Mouse (Mus musculus) kidney, embryonic 14.5 days (tissue): ENCODE data around the gene Shroom3. TPM values are rescaled to one million over a fixed set of nuclear protein-coding genes. Genes with fewer than 3 reads are reported as not detected.
A peak's percentile ranks its signal among the peaks of the same experiment; 100 is the strongest.

Experiments used
- ATAC-seq: fragments of 200-750 bp; cut with Nextera tagmentation; 2 replicates; pipeline ENCODE4 v1.8.0; 2017; ENCODE audit warnings: moderate number of reproducible peaks, mild to moderate bottlenecking, moderate TSS enrichment, moderate library complexity; ENCODE audit not compliant: low FRiP score, low TSS enrichment
- H3K27ac ChIP-seq: fragments of 300-500 bp; sonication (generic); 2 replicates; pipeline ENCODE4 v1.5.1; 2014; ENCODE audit warnings: low read depth, mild to moderate bottlenecking, low read length, moderate library complexity, mixed read lengths
- H3K27me3 ChIP-seq: fragments of 300-500 bp; sonication (generic); 2 replicates; pipeline ENCODE4 v1.6.1; 2014; ENCODE audit warnings: mild to moderate bottlenecking, low read length; ENCODE audit not compliant: control insufficient read depth, insufficient read depth
- H3K36me3 ChIP-seq: fragments of 300-500 bp; sonication (generic); 2 replicates; pipeline ENCODE4 v1.6.1; 2014; ENCODE audit warnings: low read length, mixed read lengths; ENCODE audit not compliant: control insufficient read depth, insufficient read depth
- H3K4me1 ChIP-seq: fragments of 300-500 bp; sonication (generic); 2 replicates; pipeline ENCODE4 v1.6.1; 2014; ENCODE audit warnings: low read length, mixed read lengths; ENCODE audit not compliant: control insufficient read depth, insufficient read depth
- H3K4me2 ChIP-seq: fragments of 300-500 bp; sonication (generic); replicated peaks from 2 replicates; pipeline ENCODE4 v1.6.1; 2014; ENCODE audit warnings: low read depth, mild to moderate bottlenecking, low read length
- H3K4me3 ChIP-seq: fragments of 300-500 bp; sonication (generic); 2 replicates; pipeline ENCODE4 v1.5.1; 2014; ENCODE audit warnings: mild to moderate bottlenecking, low read length
- H3K9ac ChIP-seq: fragments of 300-500 bp; sonication (generic); 2 replicates; pipeline ENCODE4 v1.6.1; 2014; ENCODE audit warnings: low read depth, mild to moderate bottlenecking, low read length, moderate library complexity
- H3K9me3 ChIP-seq: fragments of 300-500 bp; sonication (generic); 2 replicates; pipeline ENCODE4 v1.6.1; 2016; ENCODE audit warnings: low read length; ENCODE audit not compliant: control insufficient read depth
- WGBS: fragments of 180-500 bp; shearing (Covaris S2); extraction: QIAGEN DNeasy Blood & Tissue Kit; methylation state at CpG from one replicate; pipeline ENCODE4 v1.1.7; 2014; 5-methylcytosine and 5-hydroxymethylcytosine counted together
- polyA plus RNA-seq: library from polyadenylated mRNA; unstranded; fragments of >200 nt; fragmentation: Nextera tagmentation; extraction: Ambion mirVana; gene quantifications from 2 replicates; pipeline ENCODE4 v1.2.1, GENCODE M21; 2014

The Shroom3 gene
- polyA plus RNA-seq, 1 experiment from 2014 or later, result 16.0 TPM

DNA sequence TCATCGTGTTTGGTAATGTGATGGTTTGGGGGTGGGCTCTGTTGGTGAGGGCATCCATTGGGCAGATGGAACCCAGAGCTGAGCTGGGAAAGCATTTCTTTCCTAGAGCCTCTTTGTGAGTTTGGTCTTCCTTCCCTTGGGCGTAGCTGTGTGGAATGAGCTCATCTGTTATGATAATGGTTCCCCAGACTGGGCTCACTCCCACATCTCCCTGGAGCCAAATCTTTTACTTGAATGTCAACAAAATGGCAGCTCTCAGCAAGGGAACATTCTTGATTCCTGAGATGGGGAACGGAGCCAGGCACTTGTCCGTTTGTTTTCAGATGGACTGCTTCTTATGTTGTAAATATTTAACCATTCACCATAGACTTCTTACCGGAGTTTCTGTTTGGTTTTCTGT, 158.2 kb downstream of the Shroom3 start:
- no peaks in the 10 kb centered on the region for H3K36me3 ChIP-seq
- ATAC-seq, result no peak
- H3K4me1 ChIP-seq, result peaks cover 28% of the 10 kb centered on the region
- no peak overlapping the region for H3K4me2 ChIP-seq
- no peak overlapping the region for H3K4me3 ChIP-seq
- H3K9ac ChIP-seq, result no peak overlapping the region
- no peak overlapping the region for H3K27ac ChIP-seq
- H3K27me3 ChIP-seq, result no peaks in the 10 kb centered on the region
- 35% methylated on average over 5 of the region's 5 CpGs for WGBS
- H3K9me3 ChIP-seq, result peaks cover 2% of the 10 kb centered on the region

DNA sequence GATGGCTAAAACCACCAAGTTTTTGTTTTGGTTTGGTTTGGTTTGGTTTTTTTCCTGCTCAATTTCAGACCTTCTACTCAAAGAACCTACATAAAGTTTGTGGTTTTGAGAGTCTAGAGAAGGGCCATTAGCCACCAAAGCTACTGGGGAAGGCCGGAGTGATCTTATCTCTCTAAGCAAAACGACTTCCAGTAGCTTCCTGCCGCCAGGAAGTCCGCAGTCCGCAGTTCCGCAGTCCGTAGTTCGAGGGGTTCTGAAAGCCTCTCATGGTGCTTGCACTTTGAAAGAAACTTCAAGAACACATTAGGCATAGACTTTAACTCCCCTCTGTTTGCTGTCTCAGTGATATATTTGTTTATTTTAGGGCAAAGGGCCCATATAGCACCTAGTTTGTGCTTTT, 159.2 kb downstream of the Shroom3 start:
- no peak overlapping the region for H3K4me2 ChIP-seq
- ATAC-seq, result no peak
- WGBS, result 5% methylated on average over 8 of the region's 8 CpGs

DNA sequence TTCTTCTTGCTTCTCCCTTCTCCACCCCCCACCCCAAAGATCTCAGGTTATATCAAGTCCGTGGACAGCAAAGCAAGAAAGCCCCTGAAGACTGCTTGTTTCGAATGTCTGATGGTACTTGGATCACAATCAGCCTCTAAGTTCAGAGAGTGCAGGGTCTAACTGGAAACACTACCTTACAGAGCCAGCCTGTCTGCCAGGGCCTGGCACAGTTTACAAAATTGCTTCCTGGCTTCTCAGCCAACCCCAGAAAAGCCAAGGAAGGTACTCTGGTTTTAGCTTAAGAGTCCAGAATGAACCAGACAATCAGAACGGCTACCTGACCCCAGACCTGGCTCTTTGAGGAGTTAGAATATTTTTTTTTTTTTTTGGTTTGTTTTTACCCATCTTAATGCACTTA, 159.6 kb downstream of the Shroom3 start:
- no peak for ATAC-seq
- WGBS, result 26% methylated on average over 3 of the region's 3 CpGs
- Histone ChIP-seq H3K4me1 (peaks cover 28% of the 10 kb centered on the region), H3K27me3 (no peaks in the 10 kb centered on the region), H3K9me3 (no peaks in the 10 kb centered on the region), H3K4me2 (no peak overlapping the region), H3K4me3 (no peak overlapping the region), H3K27ac (no peak overlapping the region), H3K36me3 (no peaks in the 10 kb centered on the region), H3K9ac (no peak overlapping the region)

More for the DNA sequence above, 159.2 kb downstream of the Shroom3 start:
- Histone ChIP-seq H3K36me3 (no peaks in the 10 kb centered on the region), H3K4me1 (peaks cover 28% of the 10 kb centered on the region), H3K27me3 (no peaks in the 10 kb centered on the region), H3K4me3 (no peak overlapping the region), H3K9ac (no peak overlapping the region), H3K9me3 (no peaks in the 10 kb centered on the region), H3K27ac (no peak overlapping the region)

DNA sequence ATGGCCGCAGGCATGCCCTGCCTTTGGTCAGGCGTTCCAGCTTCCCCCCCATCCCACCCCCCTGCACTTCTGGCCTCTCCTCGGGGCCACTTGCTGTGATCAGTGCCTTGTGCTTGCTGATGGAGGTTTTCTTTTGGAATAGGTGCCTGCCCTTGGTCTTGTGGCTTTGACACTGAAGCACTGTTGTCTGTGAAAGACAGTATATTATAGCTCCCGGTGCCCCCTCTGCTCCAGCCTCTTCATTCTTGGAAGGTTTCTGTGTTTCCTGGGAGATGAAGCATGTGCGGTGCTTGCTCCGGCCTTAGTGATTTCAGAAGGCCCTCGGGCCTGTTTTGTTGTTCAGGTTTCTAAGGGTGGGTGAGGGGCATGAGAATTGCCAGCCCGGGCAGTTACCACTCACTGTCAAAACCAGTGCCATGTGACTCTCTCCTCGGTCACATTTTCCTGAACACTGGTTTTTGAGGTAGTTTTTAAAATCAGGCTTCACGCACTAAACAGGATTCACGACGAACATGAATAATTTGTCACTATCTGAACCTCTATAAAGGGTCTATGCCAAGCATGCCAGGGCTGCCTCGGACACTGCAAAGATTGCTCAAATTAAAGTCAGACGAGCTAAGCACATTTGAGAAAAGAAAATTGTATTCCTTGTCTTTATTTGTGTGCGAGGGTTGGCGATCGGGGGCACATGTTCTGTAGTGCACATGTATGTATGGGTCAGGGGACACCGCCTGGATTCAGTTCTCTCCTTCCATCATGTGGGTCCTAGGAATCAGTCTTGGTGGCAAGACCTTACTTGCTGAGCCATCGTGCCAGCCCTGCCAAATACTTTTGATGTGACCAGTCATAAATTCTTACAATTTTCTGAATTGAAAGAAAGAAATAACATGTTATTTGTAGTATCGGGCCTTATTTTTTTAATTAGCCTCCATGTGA, 160.9 kb downstream of the Shroom3 start:
- H3K4me3 ChIP-seq, result no peak overlapping the region
- H3K27me3 ChIP-seq, result no peaks in the 10 kb centered on the region
- peak; percentile 90 for ATAC-seq
- H3K4me1 ChIP-seq, result peaks cover 28% of the 10 kb centered on the region
- WGBS, result 40% methylated on average over 20 of the region's 20 CpGs
- no peak overlapping the region for H3K4me2 ChIP-seq
- H3K36me3 ChIP-seq, result no peaks in the 10 kb centered on the region
- H3K9me3 ChIP-seq, result no peaks in the 10 kb centered on the region
- peak overlapping the region; percentile 42; the same call in 1 of the 2 replicates for H3K27ac ChIP-seq
- peak overlapping the region; percentile 12; the same call in 1 of the 2 replicates for H3K9ac ChIP-seq

DNA sequence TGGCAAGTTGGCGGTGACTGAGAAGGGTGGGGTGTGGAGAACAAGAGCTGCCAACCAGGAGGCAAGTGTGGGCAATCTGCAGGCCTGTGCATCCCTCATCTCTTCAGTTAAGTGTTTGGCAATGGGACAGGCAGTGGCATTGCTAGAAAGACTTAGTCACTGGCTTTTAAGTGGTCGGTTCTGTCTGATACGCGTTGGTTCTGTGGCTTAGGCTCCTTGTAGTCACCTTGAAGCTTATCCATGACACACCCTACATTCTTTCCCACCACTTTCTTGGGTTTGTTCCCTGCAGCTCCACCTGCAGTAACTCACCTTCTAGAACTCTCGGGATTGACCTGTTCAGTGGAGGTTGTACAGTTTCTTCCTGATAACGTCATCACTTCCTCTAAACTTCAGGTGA, 166.5 kb downstream of the Shroom3 start:
- 95% methylated on average over 6 of the region's 6 CpGs for WGBS
- H3K9ac ChIP-seq, result no peak overlapping the region
- H3K4me3 ChIP-seq, result no peak overlapping the region
- no peaks in the 10 kb centered on the region for H3K36me3 ChIP-seq
- no peaks in the 10 kb centered on the region for H3K27me3 ChIP-seq
- no peaks in the 10 kb centered on the region for H3K4me1 ChIP-seq
- ATAC-seq, result no peak
- no peak overlapping the region for H3K4me2 ChIP-seq
- no peak overlapping the region for H3K27ac ChIP-seq
- H3K9me3 ChIP-seq, result no peaks in the 10 kb centered on the region

DNA sequence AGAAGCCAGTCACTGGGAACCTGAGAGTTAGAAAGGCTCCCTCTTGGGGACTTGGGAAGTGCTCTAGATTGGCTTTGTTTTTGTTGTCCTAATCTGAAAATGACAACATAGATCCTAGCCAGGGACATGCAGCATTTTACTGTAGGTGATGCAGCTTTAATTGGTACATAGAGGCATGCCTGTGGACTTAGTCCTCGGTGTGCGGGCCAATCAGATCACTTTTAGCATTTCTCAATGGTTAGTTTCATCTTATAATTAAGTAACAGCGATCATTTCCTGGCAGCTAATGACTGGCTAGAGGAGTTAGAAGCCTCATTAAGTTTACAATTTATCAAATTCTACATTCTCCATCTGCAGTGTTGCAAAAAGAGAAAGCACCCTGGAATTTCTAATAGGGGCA, 167.7 kb downstream of the Shroom3 start:
- Histone ChIP-seq H3K9me3 (no peaks in the 10 kb centered on the region), H3K27me3 (no peaks in the 10 kb centered on the region), H3K4me1 (peaks cover under 1% of the 10 kb centered on the region; the same call in 1 of the 2 replicates), H3K9ac (no peak overlapping the region), H3K4me2 (no peak overlapping the region), H3K27ac (no peak overlapping the region), H3K4me3 (no peak overlapping the region), H3K36me3 (no peaks in the 10 kb centered on the region)
- no peak for ATAC-seq
- 60% methylated on average over 3 of the region's 3 CpGs for WGBS

DNA sequence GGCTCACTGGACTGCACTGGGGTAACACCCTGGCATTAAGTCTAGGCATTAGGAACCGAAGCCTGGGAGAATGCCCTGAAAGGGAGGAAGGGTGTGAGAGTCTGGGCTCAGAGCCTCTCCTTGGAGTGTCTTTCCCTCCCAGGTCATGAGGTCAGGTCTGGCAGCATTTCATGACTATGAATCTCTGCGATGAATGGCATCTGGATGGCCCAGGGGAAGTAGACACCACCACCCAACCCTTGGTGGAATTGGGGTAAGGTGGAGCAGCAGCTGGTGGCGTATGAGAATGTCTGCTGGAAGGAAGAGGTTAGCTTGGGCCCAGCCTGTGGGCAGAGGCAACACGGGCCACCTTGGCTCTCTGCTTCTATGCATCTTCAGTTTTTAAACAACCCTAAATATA, 171.7 kb downstream of the Shroom3 start:
- no peak overlapping the region for H3K9ac ChIP-seq
- H3K36me3 ChIP-seq, result no peaks in the 10 kb centered on the region
- H3K4me2 ChIP-seq, result no peak overlapping the region
- H3K27ac ChIP-seq, result no peak overlapping the region
- WGBS, result 51% methylated on average over 4 of the region's 4 CpGs
- no peak overlapping the region for H3K4me3 ChIP-seq
- no peaks in the 10 kb centered on the region for H3K27me3 ChIP-seq
- H3K9me3 ChIP-seq, result no peaks in the 10 kb centered on the region
- no peak for ATAC-seq
- peaks cover 6% of the 10 kb centered on the region; the same call in 1 of the 2 replicates for H3K4me1 ChIP-seq

DNA sequence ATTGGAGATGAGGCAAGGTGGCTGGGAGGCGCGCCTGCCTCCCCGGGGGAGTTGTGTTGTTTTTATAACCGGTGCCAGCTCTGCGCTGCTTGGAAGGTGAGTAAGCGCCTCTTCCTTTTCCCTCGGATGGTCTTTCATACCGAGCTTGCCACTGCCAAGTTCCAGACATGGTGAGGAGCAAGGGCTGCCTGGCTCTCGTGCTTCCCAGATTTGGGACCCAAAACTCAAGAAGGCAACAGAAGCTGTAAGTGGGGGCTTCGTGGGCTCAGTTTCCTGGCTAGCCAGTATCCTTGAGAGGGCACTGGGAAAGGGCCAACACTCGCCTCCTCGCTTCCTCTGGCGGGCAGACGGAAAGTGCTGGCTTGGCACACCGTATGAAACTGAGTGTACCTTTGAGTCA, 173.1 kb downstream of the Shroom3 start:
- Histone ChIP-seq H3K4me3 (no peak overlapping the region), H3K27me3 (no peaks in the 10 kb centered on the region), H3K9ac (no peak overlapping the region), H3K27ac (no peak overlapping the region), H3K9me3 (no peaks in the 10 kb centered on the region), H3K4me1 (peaks cover 6% of the 10 kb centered on the region; the same call in 1 of the 2 replicates), H3K36me3 (no peaks in the 10 kb centered on the region), H3K4me2 (no peak overlapping the region)
- 27% methylated on average over 15 of the region's 15 CpGs for WGBS
- no peak for ATAC-seq

DNA sequence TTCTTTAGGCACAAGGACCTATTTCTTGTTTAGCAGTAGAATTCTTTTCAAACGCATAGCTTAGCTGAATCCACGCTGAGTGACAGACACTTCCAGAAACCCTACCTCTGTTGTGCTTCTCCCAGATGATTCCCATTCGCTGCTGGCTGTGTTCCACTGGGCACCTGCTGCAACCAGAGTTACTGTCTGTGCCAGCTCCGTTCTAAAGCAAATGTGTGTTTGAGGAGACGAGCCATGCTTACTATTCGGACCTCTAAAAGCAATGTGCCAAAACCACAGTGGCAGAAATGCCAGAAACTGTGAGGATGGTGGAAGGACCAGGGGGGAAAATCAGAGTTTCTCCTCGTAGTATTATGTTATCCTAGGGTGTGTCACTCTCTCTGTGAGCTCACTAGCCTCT, 173.9 kb downstream of the Shroom3 start:
- Histone ChIP-seq H3K4me2 (no peak overlapping the region), H3K4me1 (peaks cover 6% of the 10 kb centered on the region; the same call in 1 of the 2 replicates)

More for the DNA sequence above, 173.9 kb downstream of the Shroom3 start:
- no peak overlapping the region for H3K4me3 ChIP-seq
- ATAC-seq, result no peak
- H3K27me3 ChIP-seq, result no peaks in the 10 kb centered on the region
- no peak overlapping the region for H3K9ac ChIP-seq
- WGBS, result 68% methylated on average over 7 of the region's 7 CpGs
- no peaks in the 10 kb centered on the region for H3K9me3 ChIP-seq
- no peak overlapping the region for H3K27ac ChIP-seq
- H3K36me3 ChIP-seq, result no peaks in the 10 kb centered on the region
